Mouse (Mus musculus): ENCODE results near the gene Rps6ka5.

The Rps6ka5 gene

DNA sequence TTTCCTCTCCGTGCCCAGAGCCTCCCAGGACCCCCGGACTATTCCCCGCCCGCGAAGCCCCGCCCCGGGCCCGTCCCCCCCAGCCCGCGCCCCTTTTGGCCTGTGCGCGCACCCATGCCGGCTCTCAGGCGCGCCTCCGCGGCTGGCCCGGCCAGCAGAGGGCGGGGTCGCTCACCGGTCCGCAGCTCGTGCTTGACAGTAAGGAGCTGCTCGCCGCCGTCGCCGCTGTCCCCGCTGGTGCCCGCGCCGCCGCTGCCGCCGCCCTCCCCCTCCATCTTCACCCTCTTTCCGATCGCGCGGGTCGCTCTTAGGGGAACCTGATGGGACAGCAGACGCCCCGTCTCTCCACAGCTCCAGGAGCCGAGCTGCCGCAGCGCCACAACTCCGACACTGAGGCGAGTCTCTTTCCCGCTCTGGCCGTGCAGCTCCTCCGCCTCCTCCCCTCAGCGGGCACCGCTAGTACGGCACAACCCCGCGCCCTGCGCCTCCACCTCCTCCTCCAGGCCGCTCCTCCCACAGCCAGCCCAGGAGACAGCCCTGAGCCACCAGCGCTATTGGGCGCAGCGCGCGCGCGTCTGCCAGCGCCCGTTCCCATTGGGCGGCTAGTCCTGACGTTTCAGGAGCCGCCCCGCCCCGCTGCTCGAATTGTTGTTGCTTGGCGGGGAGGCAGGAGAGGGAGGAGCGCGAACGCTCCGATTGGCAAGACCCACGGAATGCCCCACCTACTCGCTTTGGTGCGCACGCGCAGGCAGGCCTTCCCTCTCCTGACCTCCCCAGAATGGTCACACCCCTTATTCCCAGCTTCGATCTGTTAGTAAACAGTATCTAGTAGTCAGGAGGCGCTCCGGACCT lies 2.0 kb downstream of the Rps6ka5 start:
- peak; percentile 99 to 100 for DNase-seq (ENCODE audit: low spot score in 2 of 2)

DNA sequence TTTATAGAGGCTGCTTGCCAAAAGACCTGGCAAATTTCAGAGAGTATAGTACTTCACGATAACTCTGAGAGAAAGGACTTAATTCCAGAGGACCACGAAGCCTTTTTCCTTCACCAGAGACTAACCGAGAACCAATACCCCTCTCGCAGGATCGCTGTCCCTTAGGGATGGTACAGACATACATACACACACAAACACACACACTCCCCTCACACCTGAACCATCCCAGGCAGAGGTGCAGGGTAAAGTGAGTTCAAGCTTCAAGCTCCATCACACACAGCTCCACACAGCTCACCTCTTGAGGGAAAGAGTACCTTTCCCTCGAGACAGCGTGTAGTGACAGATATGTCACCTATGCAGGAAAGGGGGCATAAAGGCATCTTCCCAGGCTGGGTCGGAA lies 2.6 kb downstream of the Rps6ka5 start:
- peak in 1 of 2 experiments; percentile 8 for DNase-seq (ENCODE audit: low spot score in 2 of 2)

DNA sequence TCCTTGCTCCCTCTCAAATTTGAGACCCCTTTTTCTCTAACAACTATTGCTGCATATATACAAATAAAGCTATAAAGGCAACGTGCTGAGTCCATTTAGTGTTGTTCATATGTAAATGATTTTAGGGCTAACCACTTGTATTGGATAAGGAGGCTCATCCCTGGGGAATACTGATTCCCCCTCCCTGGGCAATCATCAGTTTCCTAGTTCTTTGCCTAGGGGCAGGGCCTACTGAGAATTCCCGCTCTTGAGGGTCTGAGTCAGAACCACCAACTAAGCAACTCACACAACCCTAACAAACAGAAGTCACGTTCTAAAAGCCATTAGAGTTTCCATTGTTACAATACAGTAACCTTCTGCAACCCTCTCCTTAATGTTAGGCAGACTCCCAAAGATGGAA lies 6.0 kb downstream of the Rps6ka5 start:
- no peak for DNase-seq (ENCODE audit: low spot score in 2 of 2)

DNA sequence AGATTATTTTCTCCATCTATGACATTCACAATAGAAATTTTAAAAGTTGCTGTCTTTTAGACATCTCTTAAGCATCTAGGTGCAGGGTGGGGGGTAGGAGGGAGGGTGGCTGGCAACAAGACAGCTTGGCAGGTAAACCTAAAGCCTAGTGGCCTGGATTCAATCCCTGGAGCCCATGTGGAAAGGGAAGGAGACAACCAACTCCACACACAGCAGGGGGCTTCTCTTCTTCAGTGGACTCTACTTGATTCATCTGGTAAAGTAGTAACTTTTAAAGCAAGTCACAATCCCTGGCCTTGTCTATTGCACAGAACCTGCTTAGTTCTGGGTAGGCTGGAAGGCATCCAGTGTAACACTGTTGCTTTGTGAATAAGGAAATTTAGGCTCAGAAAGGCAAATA lies 9.3 kb downstream of the Rps6ka5 start:
- DNase-seq (ENCODE audit: low spot score in 2 of 2), result no peak

DNA sequence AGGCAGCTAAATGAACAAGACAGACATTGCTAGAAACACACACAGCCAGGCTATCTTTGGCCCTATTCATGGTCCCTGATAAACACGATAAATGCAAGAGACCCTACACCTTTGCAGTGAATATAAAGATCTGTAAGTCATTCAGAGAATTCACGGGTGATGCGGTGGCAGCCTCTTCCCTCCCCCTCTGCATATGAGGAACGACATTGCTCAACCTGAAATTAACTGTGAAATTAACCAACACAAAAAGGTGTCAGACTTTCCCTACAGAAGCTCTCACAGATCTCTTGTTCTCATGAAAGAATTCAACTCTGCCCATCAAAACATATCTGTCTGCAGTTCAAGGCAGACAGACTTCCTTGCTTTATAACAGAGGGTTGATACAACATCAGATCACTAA lies 9.8 kb downstream of the Rps6ka5 start:
- no peak for DNase-seq (ENCODE audit: low spot score in 2 of 2)

DNA sequence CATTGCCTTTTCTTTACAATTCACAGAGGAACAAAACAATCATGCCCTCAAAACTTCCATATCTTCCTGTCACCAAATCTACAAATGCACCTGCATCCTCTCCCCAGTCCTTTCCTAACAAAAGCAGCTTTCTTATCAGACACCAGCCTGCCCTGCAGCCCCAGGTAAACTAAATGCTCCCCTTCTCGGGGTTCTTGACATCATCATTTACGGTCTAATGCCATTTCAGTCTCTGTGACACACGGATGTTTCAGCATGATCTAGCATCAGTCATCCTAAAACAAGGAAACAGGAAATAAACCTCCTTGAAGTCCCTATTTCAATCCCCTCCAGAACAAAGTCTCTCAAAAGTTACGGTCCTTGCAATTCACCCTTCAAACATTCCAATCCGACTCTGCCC lies 15.0 kb downstream of the Rps6ka5 start:
- DNase-seq (ENCODE audit: low spot score in 2 of 2), result no peak

DNA sequence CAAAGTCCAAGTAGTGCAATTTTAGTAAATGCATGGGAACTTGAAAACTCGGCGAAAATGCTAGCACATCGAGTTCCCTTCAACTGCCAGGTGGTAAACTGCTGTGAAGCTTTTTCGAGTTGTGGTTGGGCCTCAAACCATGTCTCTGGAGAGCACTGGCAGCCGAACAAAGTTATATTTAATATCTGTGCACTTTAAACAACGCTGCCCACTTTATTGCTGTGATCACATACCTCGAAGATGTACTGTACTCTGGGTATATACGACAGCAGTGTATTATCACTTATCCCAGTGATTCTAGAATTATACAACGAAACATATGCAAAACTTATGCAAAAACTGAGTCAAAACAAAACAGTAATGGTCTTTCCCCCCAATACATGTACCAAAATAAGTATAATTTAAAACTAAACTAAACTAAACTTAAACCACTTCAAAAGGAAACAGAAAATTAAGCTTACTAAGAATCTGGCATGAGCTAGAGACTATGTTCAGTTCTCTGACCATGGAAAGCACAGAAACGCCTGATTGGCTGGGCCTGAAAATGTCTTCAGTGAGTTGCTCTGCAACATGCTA lies 15.6 kb downstream of the Rps6ka5 start:
- DNase-seq (ENCODE audit: low spot score in 2 of 2), result peak in 1 of 2 experiments; percentile 26

DNA sequence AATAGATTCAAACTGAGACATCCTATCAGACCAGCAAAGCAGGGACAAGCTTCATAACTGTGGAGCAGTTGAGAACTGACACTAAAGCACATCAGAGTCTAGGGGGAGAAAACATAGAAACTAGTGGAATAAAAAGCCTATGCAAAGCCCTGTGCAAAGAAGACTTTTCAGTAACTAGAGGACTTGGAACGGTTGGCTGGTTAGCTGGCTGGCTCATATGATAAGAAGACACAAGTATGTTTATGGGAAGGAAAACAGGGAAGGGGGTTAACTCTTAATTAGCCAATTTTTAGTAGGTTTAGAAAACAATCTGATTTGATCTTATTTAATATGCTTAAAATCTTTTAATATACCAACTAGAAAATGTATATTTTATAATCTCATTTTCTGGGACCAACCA lies 16.4 kb downstream of the Rps6ka5 start:
- no peak for DNase-seq (ENCODE audit: low spot score in 2 of 2)

DNA sequence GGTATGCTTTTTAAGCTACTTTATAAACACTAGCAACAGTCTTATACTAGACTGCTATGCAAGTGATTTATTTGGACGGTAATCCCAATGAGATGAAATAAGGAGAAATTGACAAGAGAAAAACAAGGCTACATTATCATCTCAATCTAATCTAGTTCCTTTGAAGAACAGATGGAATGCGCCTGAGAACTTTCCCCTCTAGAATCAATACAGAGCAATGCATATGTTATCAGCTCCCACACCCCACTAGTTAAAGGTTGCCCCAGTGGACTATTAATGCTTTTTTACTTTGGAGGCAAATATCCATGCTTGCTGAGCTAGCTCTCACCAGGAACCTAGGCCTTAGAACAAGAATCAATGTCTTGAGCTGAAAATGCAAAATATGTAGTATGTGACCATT lies 19.5 kb downstream of the Rps6ka5 start:
- no peak for DNase-seq (ENCODE audit: low spot score in 2 of 2)

DNA sequence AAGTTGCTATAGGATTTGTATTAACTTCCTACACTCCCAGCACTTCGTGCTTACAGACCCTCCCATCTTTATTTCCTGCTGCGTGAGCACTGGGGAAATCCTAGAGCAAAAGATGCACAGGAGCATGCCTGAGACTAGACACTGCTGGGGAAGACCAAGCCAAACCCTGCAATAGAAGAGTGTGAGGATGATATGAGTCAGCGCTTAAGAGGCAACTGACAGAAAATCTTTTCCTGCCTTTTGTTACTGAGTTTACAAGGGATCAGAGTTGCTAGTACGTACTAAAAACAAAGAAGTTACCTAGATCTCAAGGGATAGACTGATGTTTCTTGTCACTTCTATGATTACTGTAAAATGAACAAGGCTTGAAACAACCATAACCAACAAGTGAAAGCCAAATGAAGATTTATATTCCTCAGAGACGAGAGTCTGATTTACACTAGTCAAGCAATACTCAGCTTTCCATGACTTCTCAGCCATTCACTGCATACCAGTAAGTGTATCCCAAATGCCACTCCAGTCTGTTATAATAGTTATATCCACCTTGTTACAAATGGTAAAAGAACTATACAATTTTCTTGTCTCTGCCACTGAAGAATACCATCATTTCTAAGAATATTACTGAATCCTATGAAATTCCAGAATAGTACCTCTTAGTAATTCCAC lies 21.6 kb downstream of the Rps6ka5 start:
- DNase-seq (ENCODE audit: low spot score in 2 of 2), result no peak

DNA sequence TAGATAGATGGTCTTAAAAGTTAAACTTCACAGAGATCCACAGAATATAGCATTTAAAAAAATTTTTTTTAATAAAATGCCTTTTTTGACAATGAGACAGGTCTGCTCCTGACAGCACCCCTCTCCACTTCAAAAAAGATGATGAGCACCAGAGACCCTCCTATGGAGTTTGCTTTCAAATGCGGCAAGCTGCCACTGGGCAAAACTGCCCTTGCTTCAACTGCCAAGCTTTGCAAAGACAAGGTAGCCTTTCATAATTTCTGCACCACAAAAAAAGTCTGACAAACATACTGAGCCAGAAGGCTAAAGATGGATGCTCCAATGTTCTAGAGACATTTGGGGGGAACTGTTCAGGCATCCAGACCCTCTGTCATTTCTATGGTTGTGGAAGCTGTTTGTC lies 28.8 kb downstream of the Rps6ka5 start:
- DNase-seq (ENCODE audit: low spot score in 2 of 2), result no peak

DNA sequence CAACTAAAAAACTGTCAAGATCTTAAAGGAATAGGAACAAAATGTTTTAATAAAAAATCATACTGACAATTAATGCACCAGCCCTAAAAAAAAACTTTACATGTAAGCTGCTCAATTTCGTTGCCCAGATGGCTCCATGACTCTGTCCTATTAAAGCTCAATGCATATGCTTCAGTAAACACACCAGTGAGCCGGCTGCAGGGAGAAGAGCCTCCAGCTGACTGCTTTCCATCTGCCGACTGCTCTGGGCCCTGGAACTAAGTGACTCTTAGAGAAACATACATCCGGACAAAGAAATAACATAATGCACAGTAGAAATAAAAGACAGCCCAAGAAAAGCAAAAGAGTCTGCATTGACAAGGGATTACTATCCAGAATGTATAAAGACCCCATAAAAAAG lies 30.2 kb downstream of the Rps6ka5 start:
- no peak for DNase-seq (ENCODE audit: low spot score in 2 of 2)

DNA sequence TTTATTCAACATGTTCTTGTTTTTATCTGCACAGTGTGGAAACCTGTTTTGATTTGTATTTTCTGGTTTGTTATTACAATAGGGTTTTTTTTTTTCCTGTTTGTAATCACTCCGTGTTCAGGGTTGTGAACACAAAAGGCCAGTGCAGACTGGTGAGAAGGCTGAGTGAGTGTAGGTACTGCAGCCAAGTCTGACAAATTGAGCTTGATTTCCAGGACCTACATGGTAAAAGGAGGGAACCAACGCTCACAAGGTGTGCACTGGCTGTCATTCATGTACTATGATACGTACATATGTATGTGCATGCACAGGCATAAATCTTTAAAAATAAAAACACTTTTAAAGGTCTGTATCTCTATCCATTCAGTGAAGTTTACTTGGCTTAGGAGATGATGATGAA lies 31.5 kb downstream of the Rps6ka5 start:
- DNase-seq (ENCODE audit: low spot score in 2 of 2), result no peak

DNA sequence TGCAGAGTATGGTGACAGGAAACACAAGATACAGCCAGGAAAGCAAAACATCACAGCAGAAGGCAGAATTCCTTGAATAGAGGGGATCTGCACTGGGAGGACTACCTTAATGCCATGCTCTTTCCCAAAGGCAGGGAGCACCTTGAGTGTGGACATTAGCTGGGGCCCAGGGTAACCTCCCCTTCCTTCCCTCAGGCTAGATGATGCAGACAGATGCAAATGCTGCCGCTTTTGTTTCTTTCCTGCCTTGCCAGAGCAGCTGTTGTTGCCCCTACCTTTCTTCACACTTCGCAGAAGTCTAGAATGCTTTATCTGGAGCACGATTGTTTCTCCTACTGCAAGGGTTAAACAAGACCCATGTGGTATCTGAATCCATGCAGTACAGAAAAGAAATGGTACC lies 34.6 kb downstream of the Rps6ka5 start:
- DNase-seq (ENCODE audit: low spot score in 2 of 2), result no peak

DNA sequence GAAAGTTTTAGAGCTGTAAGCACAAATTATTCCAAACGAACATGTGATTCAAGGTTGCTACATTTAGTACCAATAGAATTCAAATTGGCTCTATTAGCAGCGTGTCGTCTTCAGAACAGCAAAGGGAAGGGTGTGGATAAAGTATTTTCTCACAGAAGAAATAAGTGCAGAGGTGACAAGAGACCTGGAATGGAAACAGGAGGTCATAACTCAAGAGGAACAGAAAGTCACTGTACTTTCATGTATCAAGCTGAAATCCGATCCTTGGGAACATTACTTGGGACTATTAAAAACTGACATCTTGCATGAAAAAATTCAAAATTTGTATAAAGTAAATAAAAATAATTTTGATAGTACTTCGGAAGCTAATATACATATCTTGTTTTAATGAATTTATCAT lies 36.3 kb downstream of the Rps6ka5 start:
- no peak for DNase-seq (ENCODE audit: low spot score in 2 of 2)

DNA sequence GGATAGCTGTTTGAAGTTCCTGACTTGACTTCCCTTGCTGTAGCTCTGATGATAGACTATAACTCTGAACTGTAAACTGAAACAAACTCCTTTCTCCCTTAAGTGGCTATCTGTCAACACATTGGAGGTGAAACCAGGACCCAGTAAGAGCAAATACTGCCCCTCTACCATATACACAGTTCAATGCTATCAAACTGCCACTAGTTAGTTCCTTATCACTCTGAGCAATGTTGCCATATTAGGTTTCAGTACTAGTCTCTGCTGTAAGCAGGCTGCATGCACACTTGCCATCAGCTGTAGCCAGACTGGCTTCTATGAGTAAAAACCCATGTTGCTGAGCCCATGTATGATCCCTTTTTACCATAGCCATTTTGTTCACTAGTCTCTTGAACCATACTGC lies 38.6 kb downstream of the Rps6ka5 start:
- DNase-seq (ENCODE audit: low spot score in 2 of 2), result no peak

DNA sequence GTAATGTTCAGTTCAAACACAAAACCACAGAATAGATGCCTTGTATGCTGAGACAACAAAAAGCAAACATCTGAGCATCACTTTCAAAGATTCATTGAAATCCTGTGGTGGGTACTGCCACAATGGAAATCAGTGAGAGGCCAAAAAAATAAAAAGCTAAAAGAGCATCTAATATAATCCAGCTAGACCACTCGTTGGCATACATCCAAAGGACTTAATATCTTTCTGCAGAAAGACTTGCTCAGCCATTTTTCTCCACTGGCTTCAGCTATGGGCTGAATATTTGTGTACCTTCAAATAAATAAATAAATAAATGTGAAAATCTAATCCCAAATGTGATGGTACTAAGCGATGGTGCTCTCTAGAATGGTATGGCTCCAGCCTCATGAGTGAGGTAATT lies 39.8 kb downstream of the Rps6ka5 start:
- DNase-seq (ENCODE audit: low spot score in 2 of 2), result no peak

DNA sequence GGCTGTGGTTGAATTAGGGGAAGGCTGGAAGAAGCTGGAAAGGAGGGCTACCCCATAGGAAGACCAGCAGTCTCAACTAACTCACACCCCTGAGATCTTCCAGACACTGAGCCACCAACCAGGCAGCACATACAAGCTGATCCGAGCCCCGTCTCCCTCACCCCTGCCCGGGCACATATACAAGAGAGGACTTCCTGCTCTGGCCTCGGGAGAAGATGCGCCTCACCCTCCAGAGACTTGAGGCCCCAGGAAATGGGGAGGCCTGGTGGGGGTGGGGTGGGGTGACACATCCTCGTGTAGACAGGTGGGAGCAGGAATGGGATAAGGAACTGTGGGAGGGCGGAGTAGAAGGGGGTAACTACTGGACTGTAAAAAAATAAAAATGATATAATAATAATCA lies 45.0 kb downstream of the Rps6ka5 start:
- no peak for DNase-seq (ENCODE audit: low spot score in 2 of 2)

DNA sequence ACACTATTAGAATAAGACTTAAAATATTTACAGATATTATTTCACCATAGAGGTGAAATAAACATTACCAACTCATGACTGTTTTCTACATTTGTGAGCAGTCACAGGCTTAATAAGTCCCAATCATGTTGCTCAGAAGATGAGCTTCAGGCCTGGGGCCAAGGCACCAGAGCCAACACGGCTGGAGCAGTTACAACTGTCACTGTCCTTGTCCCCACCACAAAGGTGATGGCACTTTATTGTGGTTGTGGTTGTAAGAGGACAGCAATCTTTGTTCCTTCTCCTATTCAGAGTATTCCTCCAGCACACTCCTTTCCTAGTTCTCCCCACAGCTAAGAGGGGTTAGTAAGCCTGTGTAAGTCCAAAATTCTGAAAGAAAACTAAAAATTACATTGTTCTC lies 45.5 kb downstream of the Rps6ka5 start:
- DNase-seq (ENCODE audit: low spot score in 2 of 2), result no peak

DNA sequence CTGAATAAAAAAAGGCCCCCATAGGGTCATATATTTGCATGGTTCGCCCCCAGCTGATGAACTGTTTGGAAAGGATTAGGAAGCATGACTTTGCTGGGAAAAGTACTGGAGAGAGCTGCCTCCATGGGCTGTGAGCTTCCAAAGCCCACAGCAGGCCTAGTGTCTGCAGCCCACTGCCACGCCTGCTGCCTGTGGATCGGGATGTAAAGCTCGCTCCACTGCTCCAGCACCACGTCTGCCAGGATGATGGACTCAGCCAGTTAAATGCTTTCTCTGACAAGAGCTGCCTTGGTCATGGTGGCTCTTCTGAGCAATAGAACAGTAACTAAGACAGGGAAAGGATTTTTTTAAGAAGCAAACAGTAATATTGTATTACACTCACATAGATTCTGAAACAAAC lies 46.1 kb downstream of the Rps6ka5 start:
- no peak for DNase-seq (ENCODE audit: low spot score in 2 of 2)

DNA sequence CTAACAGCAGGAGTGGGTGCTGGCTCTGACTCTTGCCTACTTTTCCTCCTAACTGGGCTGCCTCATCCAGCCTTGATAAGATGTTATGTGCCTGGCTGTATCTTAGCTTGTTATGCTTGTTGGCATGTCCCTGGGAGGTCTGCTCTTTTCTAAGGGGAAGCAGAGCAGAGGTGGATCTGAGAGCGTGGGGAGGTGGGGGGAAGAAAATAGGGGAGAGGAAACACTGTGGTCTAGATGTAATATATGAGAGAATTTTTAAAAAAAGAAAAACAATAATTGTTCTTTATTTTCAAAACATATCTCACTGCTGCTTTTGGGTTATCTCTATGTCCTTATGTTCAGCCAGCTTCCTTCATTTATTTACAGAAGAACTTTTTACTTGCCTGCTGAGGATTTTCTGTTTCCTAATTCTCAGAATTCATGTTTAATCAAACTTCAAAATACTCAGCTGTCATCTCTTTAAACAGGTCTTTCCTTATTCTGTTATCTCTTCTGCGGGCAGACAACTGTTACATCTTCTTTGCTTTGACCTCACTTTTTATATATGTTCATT lies 56.1 kb downstream of the Rps6ka5 start:
- DNase-seq (ENCODE audit: low spot score in 2 of 2), result no peak

DNA sequence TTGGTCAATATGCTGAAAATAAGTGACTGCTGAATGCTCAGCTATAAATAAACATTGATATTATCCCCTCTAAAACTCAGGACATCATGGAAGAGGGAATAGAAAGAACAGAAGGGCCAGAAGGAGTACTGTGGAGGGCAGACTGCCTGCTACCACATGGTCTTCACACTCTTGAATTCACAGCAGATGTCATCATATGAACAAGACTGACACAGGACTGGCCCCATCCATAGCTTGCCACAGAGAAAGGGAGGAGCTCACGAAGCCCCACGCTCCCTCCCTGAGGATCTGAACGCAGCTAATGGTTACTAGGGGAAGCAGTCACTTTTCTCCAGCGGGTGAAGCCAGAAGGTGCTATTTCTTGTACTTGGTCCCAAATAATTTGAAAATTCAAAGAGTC lies 61.5 kb downstream of the Rps6ka5 start:
- no peak for DNase-seq (ENCODE audit: low spot score in 2 of 2)

DNA sequence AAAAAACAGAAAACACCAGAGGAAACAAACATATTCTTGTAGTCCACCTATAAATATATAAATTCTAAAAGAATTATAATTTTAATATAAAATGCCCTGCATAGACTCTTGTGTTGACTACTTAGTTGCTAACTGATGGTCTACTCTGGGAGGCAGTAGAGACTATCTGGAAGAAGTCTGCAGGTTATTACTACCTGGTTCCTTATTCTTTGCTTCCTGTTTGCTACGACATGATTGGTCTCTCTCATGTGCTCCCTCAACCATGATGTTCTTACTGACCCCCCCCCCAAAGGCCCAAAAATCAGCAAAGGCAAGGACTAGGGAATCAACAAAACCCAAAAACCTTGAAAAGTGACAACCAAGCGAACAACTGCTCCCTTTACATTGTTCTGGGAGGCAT lies 66.7 kb downstream of the Rps6ka5 start:
- no peak for DNase-seq (ENCODE audit: low spot score in 2 of 2)
